Mouse (Mus musculus) midbrain, embryonic 15.5 days (tissue): ENCODE data around the gene Mphosph6. TPM values are rescaled to one million over a fixed set of nuclear protein-coding genes. Genes with fewer than 3 reads are reported as not detected.

ENCODE experiments used
- ATAC-seq: fragments of 200-750 bp; cut with Nextera tagmentation; replicated peaks from 2 replicates; pipeline ENCODE4 v1.8.0; 2017; ENCODE audit warnings: moderate TSS enrichment
- H3K27ac ChIP-seq: fragments of 300-500 bp; sonication (generic); 2 replicates; pipeline ENCODE4 v1.5.1; 2015; ENCODE audit warnings: mild to moderate bottlenecking, inconsistent platforms
- H3K27me3 ChIP-seq: fragments of 300-500 bp; sonication (generic); replicated peaks from 2 replicates; pipeline ENCODE4 v1.6.1; 2015; ENCODE audit warnings: inconsistent platforms
- H3K36me3 ChIP-seq: fragments of 300-500 bp; sonication (generic); replicated peaks from 2 replicates; pipeline ENCODE4 v1.6.1; 2015; ENCODE audit warnings: inconsistent platforms
- H3K4me1 ChIP-seq: fragments of 300-500 bp; sonication (generic); 2 replicates; pipeline ENCODE4 v1.6.1; 2015; ENCODE audit warnings: inconsistent platforms
- H3K4me2 ChIP-seq: fragments of 300-500 bp; sonication (generic); 2 replicates; pipeline ENCODE4 v1.6.1; 2015; ENCODE audit warnings: inconsistent platforms, mild to moderate bottlenecking, moderate library complexity
- H3K4me3 ChIP-seq: fragments of 300-500 bp; sonication (generic); 2 replicates; pipeline ENCODE4 v1.5.1; 2015; ENCODE audit warnings: mild to moderate bottlenecking, inconsistent platforms
- H3K9ac ChIP-seq: fragments of 300-500 bp; sonication (generic); 2 replicates; pipeline ENCODE4 v1.6.1; 2015; ENCODE audit warnings: mild to moderate bottlenecking, inconsistent platforms
- H3K9me3 ChIP-seq: fragments of 300-500 bp; sonication (generic); 2 replicates; pipeline ENCODE4 v1.6.1; 2016; ENCODE audit warnings: inconsistent platforms
- WGBS: fragments of 180-500 bp; shearing (Covaris S2); methylation state at CpG from one replicate; pipeline ENCODE4 v1.1.7; 2015; ENCODE audit warnings: mixed read lengths; 5-methylcytosine and 5-hydroxymethylcytosine counted together
- polyA plus RNA-seq: library from polyadenylated mRNA; unstranded; fragments of >200 nt; fragmentation: Nextera tagmentation; extraction: Ambion mirVana; gene quantifications from 2 replicates; pipeline ENCODE4 v1.2.1, GENCODE M21; 2015

Mphosph6 gene
- polyA plus RNA-seq, 1 experiment from 2014 or later = 29.8 TPM

GRCm38 (mm10) chr8:117764625-117765024 is 37.1 kb downstream of the Mphosph6 start:
- H3K9me3 ChIP-seq = no peaks in the 10 kb centered on the region
- no peak overlapping the region for H3K4me3 ChIP-seq
- no peaks in the 10 kb centered on the region for H3K27me3 ChIP-seq
- no peak overlapping the region for H3K27ac ChIP-seq
- WGBS = 78% methylated on average over 4 of the region's 4 CpGs
- H3K9ac ChIP-seq = no peak overlapping the region
- H3K4me1 ChIP-seq = no peaks in the 10 kb centered on the region
- H3K36me3 ChIP-seq = no peaks in the 10 kb centered on the region
- no peak overlapping the region for H3K4me2 ChIP-seq
- ATAC-seq = no peak

DNA sequence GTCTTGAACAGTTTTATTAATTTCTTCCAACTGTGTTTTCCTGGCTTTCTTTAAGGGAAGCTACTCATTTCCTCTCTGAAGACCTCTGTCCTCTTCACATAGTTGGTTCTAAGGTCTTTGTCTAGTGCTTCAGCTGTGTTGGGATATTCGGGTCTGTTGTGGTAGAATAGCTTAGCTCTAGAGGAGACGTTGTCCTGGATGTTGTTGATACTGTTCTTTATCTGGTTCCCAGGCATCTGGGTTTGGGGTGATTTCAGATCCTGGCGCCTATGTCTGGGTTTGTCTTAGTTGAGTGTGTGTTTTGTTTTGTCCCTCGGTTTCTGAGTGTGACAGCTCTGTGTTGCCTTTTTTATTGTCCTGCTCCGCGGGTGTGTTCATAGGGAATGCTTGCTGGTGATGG is 39.0 kb downstream of the Mphosph6 start:
- H3K4me2 ChIP-seq = no peak overlapping the region
- no peaks in the 10 kb centered on the region for H3K36me3 ChIP-seq
- no peak overlapping the region for H3K27ac ChIP-seq
- no peak overlapping the region for H3K4me3 ChIP-seq
- H3K9ac ChIP-seq = no peak overlapping the region
- no peaks in the 10 kb centered on the region for H3K4me1 ChIP-seq
- H3K27me3 ChIP-seq = no peaks in the 10 kb centered on the region
- H3K9me3 ChIP-seq = no peaks in the 10 kb centered on the region
- 91% methylated on average over 6 of the region's 6 CpGs for WGBS
- ATAC-seq = no peak

DNA sequence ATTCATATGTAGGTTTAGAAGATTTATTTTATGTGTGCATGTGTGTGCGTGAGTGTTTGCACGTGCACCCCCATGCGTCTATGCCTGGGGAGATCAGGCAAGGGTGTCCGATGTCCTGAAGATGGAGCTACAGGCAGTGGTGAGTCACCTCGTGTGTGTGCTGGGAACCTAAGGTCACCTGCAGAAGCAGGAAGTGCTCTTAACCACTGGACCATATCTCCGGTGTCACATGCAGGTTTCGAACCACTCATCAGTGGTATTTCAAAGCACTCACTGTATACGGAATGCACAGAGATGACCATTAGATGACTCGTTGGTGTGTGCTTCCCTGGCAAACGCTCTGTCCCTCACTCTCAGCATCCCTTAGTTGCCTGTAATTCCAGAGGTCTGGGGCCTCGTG is 43.8 kb downstream of the Mphosph6 start:
- no peaks in the 10 kb centered on the region for H3K27me3 ChIP-seq
- no peak for ATAC-seq
- H3K9ac ChIP-seq = no peak overlapping the region
- H3K9me3 ChIP-seq = no peaks in the 10 kb centered on the region
- H3K4me3 ChIP-seq = no peak overlapping the region
- 87% methylated on average over 11 of the region's 11 CpGs for WGBS
- no peaks in the 10 kb centered on the region for H3K36me3 ChIP-seq
- no peak overlapping the region for H3K27ac ChIP-seq
- H3K4me2 ChIP-seq = no peak overlapping the region
- H3K4me1 ChIP-seq = no peaks in the 10 kb centered on the region

- no peak overlapping the region for H3K27ac ChIP-seq
- no peaks in the 10 kb centered on the region for H3K27me3 ChIP-seq
- H3K9me3 ChIP-seq = no peaks in the 10 kb centered on the region
- WGBS = 59% methylated on average over 2 of the region's 2 CpGs
- no peaks in the 10 kb centered on the region for H3K36me3 ChIP-seq
- no peak overlapping the region for H3K9ac ChIP-seq
- H3K4me1 ChIP-seq = no peaks in the 10 kb centered on the region
- no peak overlapping the region for H3K4me2 ChIP-seq
- ATAC-seq = no peak
- no peak overlapping the region for H3K4me3 ChIP-seq
These were observed 52.3 kb downstream of the Mphosph6 start for GRCm38 (mm10) chr8:117749436-117749835.

- WGBS = 80% methylated on average over 9 of the region's 9 CpGs
- ATAC-seq = no peak
- H3K27ac ChIP-seq = no peak overlapping the region
- no peaks in the 10 kb centered on the region for H3K9me3 ChIP-seq
- no peaks in the 10 kb centered on the region for H3K27me3 ChIP-seq
- H3K4me1 ChIP-seq = no peaks in the 10 kb centered on the region
- no peaks in the 10 kb centered on the region for H3K36me3 ChIP-seq
- H3K4me2 ChIP-seq = no peak overlapping the region
- no peak overlapping the region for H3K9ac ChIP-seq
- no peak overlapping the region for H3K4me3 ChIP-seq
These were observed 53.6 kb downstream of the Mphosph6 start for GRCm38 (mm10) chr8:117747886-117748730.

DNA sequence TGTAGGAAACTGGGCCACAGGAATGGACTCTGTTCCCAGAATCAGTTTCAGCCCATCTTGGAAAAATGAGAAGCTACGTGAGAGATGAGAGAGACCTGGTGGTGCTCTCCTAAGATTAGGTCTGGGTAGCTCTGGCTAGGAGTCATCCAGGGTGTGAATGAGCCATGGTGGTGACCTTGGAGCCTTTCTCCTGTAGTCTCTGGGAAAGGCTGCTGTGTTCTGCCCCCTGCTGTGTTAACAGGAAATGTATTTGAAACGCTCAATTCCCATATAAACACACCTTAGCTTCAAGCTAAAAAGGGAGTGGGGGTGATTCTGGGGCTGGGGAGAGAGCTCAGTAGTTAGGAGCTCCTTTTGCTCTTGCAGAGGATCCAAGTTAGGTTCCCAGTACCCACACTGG is 54.3 kb downstream of the Mphosph6 start:
- WGBS = 66% methylated on average over 2 of the region's 2 CpGs
- Histone ChIP-seq H3K4me2 (no peak overlapping the region), H3K36me3 (no peaks in the 10 kb centered on the region), H3K4me3 (no peak overlapping the region), H3K9me3 (no peaks in the 10 kb centered on the region), H3K27ac (no peak overlapping the region), H3K9ac (no peak overlapping the region), H3K4me1 (no peaks in the 10 kb centered on the region), H3K27me3 (no peaks in the 10 kb centered on the region)
- no peak for ATAC-seq

- no peak overlapping the region for H3K4me3 ChIP-seq
- 89% methylated on average over 5 of the region's 5 CpGs for WGBS
These were observed 55.1 kb downstream of the Mphosph6 start for GRCm38 (mm10) chr8:117746651-117747050.

DNA sequence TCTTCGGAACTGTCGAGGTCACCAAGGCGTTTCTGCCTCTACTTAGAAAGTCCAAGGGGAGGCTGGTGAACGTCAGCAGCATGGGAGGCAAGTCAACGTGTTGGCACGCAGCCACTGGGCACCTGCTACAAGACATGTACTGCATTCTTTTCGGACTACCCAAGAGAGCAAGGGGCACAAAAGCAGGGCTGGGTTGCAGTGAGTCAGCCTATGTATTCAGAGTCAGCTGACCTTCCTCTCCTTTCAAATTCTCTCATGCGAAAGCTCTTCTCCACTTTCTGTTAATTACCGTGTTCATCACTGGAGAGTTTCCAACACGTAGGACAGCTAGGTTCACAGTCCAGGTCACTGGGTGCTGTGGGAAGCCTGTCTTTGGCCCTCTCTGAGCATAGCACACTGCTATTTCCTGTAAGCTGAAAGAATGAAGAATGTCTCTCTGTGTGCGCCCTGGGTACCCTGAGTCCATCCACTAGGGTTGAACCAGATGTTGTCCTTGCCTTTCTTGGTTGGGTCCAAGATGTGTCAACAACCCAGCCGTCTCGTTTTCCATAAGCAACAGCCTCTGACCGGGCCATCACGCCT is 59.2 kb downstream of the Mphosph6 start:
- Histone ChIP-seq H3K9ac (no peak overlapping the region), H3K4me2 (no peak overlapping the region), H3K4me1 (no peaks in the 10 kb centered on the region), H3K36me3 (no peaks in the 10 kb centered on the region), H3K9me3 (no peaks in the 10 kb centered on the region), H3K27me3 (no peaks in the 10 kb centered on the region), H3K4me3 (no peak overlapping the region), H3K27ac (no peak overlapping the region)
- 75% methylated on average over 15 of the region's 15 CpGs for WGBS
- ATAC-seq = no peak

More at GRCm38 (mm10) chr8:117746651-117747050, 55.1 kb downstream of the Mphosph6 start:
- no peak overlapping the region for H3K27ac ChIP-seq
- H3K9ac ChIP-seq = no peak overlapping the region
- no peak overlapping the region for H3K4me2 ChIP-seq
- no peaks in the 10 kb centered on the region for H3K36me3 ChIP-seq
- H3K9me3 ChIP-seq = no peaks in the 10 kb centered on the region
- no peaks in the 10 kb centered on the region for H3K27me3 ChIP-seq
- H3K4me1 ChIP-seq = no peaks in the 10 kb centered on the region
- ATAC-seq = no peak

Other genes starting within 250 kb of the Mphosph6 start
- 1.9 and 2.3 TPM in 2 replicates for gene Sdr42e1, start 128.3 kb downstream of the Mphosph6 start, polyA plus RNA-seq
- 0.13 TPM in 1 of 2 replicates, not detected in the other for gene Hsd17b2, start 100.0 kb downstream of the Mphosph6 start, polyA plus RNA-seq